Mouse (Mus musculus): ENCODE data around the gene Spen. TPM values are rescaled to one million over a fixed set of nuclear protein-coding genes. Genes with fewer than 3 reads are reported as not detected.

Gene Spen
- total and polyA plus RNA-seq, 2 experiments from 2014 or later = 13.6 to 20.0 TPM

DNA sequence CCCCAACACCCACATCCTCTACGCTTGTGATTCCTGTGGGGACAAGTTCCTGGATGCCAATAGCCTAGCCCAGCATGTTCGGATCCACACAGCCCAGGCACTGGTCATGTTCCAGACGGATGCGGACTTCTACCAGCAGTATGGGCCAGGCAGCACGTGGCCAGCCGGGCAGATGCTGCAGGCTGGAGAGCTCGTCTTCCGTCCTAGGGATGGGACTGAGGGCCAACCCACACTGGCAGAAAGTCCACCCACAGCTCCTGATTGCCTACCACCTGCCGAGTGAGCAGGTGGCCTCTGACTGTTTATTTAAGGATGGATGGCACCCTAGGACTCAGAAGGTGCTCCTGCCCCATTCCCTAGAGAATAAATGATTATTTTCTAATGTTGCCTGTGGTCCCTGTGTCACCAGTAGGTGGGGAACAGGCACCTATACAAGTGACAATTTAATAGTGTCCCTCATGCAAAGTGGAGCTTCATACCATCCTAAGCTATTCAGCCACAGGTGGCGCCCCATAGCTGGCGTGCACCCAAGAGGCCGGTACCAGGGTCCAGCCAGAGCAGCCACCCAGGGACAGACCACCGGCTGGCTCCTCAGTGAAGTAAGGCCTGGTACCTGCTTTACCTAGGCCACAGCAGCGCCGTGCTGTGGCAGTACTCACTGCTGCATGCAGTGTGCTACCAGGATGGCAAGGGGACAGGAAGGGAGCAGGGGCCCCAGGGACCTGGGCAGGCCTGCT, 71.4 kb downstream of the Spen start:
- TF ChIP-seq CTCF (IDR thresholded peaks at IDR 0.05) = peak; percentile 31
- Histone ChIP-seq H3K9ac (replicated peaks; ENCODE audit: low read length, poor library complexity, severe bottlenecking) (no peak overlapping the region), H3K4me3 (ENCODE audit: low read depth, low read length) (no peak overlapping the region), H3K27me3 (ENCODE audit: insufficient read depth, low read length) (no peaks in the 10 kb centered on the region), H3K4me1 (ENCODE audit: insufficient read depth, low read length) (no peaks in the 10 kb centered on the region), H3K36me3 (ENCODE audit: insufficient read depth, low read length) (peaks cover 87% of the 10 kb centered on the region), H3K9me3 (ENCODE audit: low read length) (no peaks in the 10 kb centered on the region), H3K27ac (ENCODE audit: low read depth, low read length) (no peak overlapping the region), H3K4me2 (ENCODE audit: low read depth, low read length, poor library complexity, severe bottlenecking) (no peak overlapping the region)
- WGBS = 85% methylated on average over 15 of the region's 15 CpGs
- DNase-seq (ENCODE audit: low spot score) (no peak), ATAC-seq (ENCODE audit: low FRiP score) (no peak)

- TF ChIP-seq CTCF (IDR thresholded peaks at IDR 0.05) = no peak
- no peak for DNase-seq (ENCODE audit: low spot score)
- Histone ChIP-seq H3K4me2 (ENCODE audit: low read depth, low read length, poor library complexity, severe bottlenecking) (no peak overlapping the region), H3K9ac (replicated peaks; ENCODE audit: low read length, poor library complexity, severe bottlenecking) (no peak overlapping the region), H3K36me3 (ENCODE audit: insufficient read depth, low read length) (peaks cover 83% of the 10 kb centered on the region), H3K9me3 (ENCODE audit: low read length) (no peaks in the 10 kb centered on the region), H3K27ac (ENCODE audit: low read depth, low read length) (no peak overlapping the region), H3K4me3 (ENCODE audit: low read depth, low read length) (no peak overlapping the region), H3K4me1 (ENCODE audit: insufficient read depth, low read length) (no peaks in the 10 kb centered on the region), H3K27me3 (ENCODE audit: insufficient read depth, low read length) (no peaks in the 10 kb centered on the region)
- WGBS = 88% methylated on average over 16 of the region's 16 CpGs
- no peak for ATAC-seq (ENCODE audit: low FRiP score)
Observed at GRCm38 (mm10) chr4:141466289-141466795, 72.1 kb downstream of the Spen start.

- H3K36me3 ChIP-seq (ENCODE audit: insufficient read depth, low read length) = peaks cover 78% of the 10 kb centered on the region
- 83% methylated on average over 34 of the region's 34 CpGs for WGBS
- no peak for TF ChIP-seq CTCF (IDR thresholded peaks at IDR 0.05)
- DNase-seq (ENCODE audit: low spot score) (no peak), ATAC-seq (ENCODE audit: low FRiP score) (no peak)
- H3K9me3 ChIP-seq (ENCODE audit: low read length) = no peaks in the 10 kb centered on the region
- H3K4me2 ChIP-seq (ENCODE audit: low read depth, low read length, poor library complexity, severe bottlenecking) = no peak overlapping the region
- no peak overlapping the region for H3K27ac ChIP-seq (ENCODE audit: low read depth, low read length)
- no peak overlapping the region for H3K9ac ChIP-seq (replicated peaks; ENCODE audit: low read length, poor library complexity, severe bottlenecking)
- H3K4me1 ChIP-seq (ENCODE audit: insufficient read depth, low read length) = no peaks in the 10 kb centered on the region
- H3K27me3 ChIP-seq (ENCODE audit: insufficient read depth, low read length) = no peaks in the 10 kb centered on the region
- no peak overlapping the region for H3K4me3 ChIP-seq (ENCODE audit: low read depth, low read length)
Observed at GRCm38 (mm10) chr4:141465512-141466288, 72.7 kb downstream of the Spen start.

DNA sequence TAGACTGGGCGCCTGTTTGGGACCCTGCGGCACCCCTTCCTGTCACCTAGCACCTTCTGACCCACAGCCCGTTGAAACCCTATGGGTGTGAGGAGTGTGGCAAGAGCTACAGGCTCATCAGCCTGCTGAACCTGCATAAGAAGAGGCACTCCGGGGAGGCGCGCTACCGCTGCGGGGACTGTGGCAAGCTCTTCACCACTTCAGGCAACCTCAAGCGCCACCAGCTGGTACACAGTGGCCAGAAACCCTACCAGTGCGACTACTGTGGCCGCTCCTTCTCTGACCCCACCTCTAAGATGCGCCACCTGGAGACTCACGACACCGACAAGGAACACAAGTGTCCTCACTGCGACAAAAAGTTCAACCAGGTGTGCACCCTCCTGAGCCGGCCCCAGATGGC, 73.7 kb downstream of the Spen start:
- H3K9ac ChIP-seq (replicated peaks; ENCODE audit: low read length, poor library complexity, severe bottlenecking) = no peak overlapping the region
- H3K27ac ChIP-seq (ENCODE audit: low read depth, low read length) = no peak overlapping the region
- H3K36me3 ChIP-seq (ENCODE audit: insufficient read depth, low read length) = peaks cover 72% of the 10 kb centered on the region
- no peak overlapping the region for H3K4me2 ChIP-seq (ENCODE audit: low read depth, low read length, poor library complexity, severe bottlenecking)
- DNase-seq (ENCODE audit: low spot score) = no peak
- H3K4me1 ChIP-seq (ENCODE audit: insufficient read depth, low read length) = no peaks in the 10 kb centered on the region
- ATAC-seq (ENCODE audit: low FRiP score) = no peak
- H3K9me3 ChIP-seq (ENCODE audit: low read length) = no peaks in the 10 kb centered on the region
- no peaks in the 10 kb centered on the region for H3K27me3 ChIP-seq (ENCODE audit: insufficient read depth, low read length)
- H3K4me3 ChIP-seq (ENCODE audit: low read depth, low read length) = no peak overlapping the region
- WGBS = 78% methylated on average over 16 of the region's 16 CpGs
- no peak; the same call in 1 of the 2 replicates for TF ChIP-seq CTCF (IDR thresholded peaks at IDR 0.05)

DNA sequence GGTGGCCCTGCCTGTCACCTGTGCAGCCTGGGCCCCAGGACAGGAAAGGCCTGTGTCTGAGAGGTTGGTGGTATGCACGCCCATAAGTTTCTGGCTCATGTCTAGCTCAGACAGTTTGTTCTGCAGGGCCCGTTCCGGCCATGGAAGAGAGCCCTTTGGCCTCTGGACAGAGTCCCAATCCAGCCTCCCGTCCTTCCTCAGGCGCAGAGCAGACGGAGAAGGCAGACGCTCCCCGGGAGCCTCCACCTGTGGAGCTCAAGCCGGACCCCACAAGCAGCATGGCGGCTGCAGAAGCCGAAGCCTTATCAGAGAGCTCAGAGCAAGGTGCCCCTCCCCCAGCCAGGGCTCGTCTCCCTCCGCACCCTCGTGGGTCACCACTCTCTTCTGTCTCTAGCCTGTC, 74.9 kb downstream of the Spen start:
- Histone ChIP-seq H3K4me1 (ENCODE audit: insufficient read depth, low read length) (no peaks in the 10 kb centered on the region), H3K4me3 (ENCODE audit: low read depth, low read length) (no peak overlapping the region), H3K27ac (ENCODE audit: low read depth, low read length) (no peak overlapping the region), H3K4me2 (ENCODE audit: low read depth, low read length, poor library complexity, severe bottlenecking) (no peak overlapping the region), H3K9me3 (ENCODE audit: low read length) (no peaks in the 10 kb centered on the region), H3K36me3 (ENCODE audit: insufficient read depth, low read length) (peaks cover 60% of the 10 kb centered on the region), H3K27me3 (ENCODE audit: insufficient read depth, low read length) (no peaks in the 10 kb centered on the region), H3K9ac (replicated peaks; ENCODE audit: low read length, poor library complexity, severe bottlenecking) (no peak overlapping the region)
- WGBS = 83% methylated on average over 14 of the region's 14 CpGs
- ATAC-seq (ENCODE audit: low FRiP score) (no peak), DNase-seq (ENCODE audit: low spot score) (no peak)
- no peak for TF ChIP-seq CTCF (IDR thresholded peaks at IDR 0.05)

GRCm38 (mm10) chr4:141461576-141461975, 76.8 kb downstream of the Spen start:
- no peak for TF ChIP-seq CTCF (IDR thresholded peaks at IDR 0.05)
- DNase-seq (ENCODE audit: low spot score) (no peak), ATAC-seq (ENCODE audit: low FRiP score) (no peak)
- no peak overlapping the region for H3K4me3 ChIP-seq (ENCODE audit: low read depth, low read length)
- WGBS = 83% methylated on average over 12 of the region's 12 CpGs
- H3K27ac ChIP-seq (ENCODE audit: low read depth, low read length) = no peak overlapping the region
- H3K9ac ChIP-seq (replicated peaks; ENCODE audit: low read length, poor library complexity, severe bottlenecking) = no peak overlapping the region
- H3K9me3 ChIP-seq (ENCODE audit: low read length) = no peaks in the 10 kb centered on the region
- H3K4me1 ChIP-seq (ENCODE audit: insufficient read depth, low read length) = no peaks in the 10 kb centered on the region
- H3K4me2 ChIP-seq (ENCODE audit: low read depth, low read length, poor library complexity, severe bottlenecking) = no peak overlapping the region
- no peaks in the 10 kb centered on the region for H3K27me3 ChIP-seq (ENCODE audit: insufficient read depth, low read length)
- H3K36me3 ChIP-seq (ENCODE audit: insufficient read depth, low read length) = peaks cover 49% of the 10 kb centered on the region

All from midbrain, postnatal 0 days (tissue).